Mouse (Mus musculus): ENCODE data around the gene Casc1.

- TF ChIP-seq POLR2A (IDR thresholded peaks at IDR 0.05; ENCODE audit: low read depth, low read length) = no peak
- no peak for TF ChIP-seq CTCF (conservative IDR thresholded peaks at IDR 0.05; ENCODE audit: insufficient read depth, insufficient read length, low read depth, low read length)
Observed at GRCm38 (mm10) chr6:145205142-145205541, 5.7 kb downstream of the Casc1 start.
